Mouse (Mus musculus): ENCODE measurements around the gene Slc38a8. TPM values are rescaled to one million over a fixed set of nuclear protein-coding genes. Genes with fewer than 3 reads are reported as not detected.

Gene Slc38a8
- total and polyA plus RNA-seq, 2 experiments from 2014 or later, result 0.12 to 0.16 TPM

- H3K4me2 ChIP-seq (ENCODE audit: low read depth, low read length, poor library complexity, severe bottlenecking), result no peak overlapping the region
Observed at GRCm38 (mm10) chr8:119440952-119441270, 60.6 kb downstream of the Slc38a8 start.

GRCm38 (mm10) chr8:119440250-119440951 is 61.1 kb downstream of the Slc38a8 start:
- H3K9ac ChIP-seq (replicated peaks; ENCODE audit: low read length, poor library complexity, severe bottlenecking), result no peak overlapping the region
- TF ChIP-seq CTCF (IDR thresholded peaks at IDR 0.05), result peak; percentile 81
- no peaks in the 10 kb centered on the region for H3K36me3 ChIP-seq (ENCODE audit: insufficient read depth, low read length)
- 0 out of 2 replicates have a peak, but pooled peaks cover 3% of the 10 kb centered on the region for H3K4me1 ChIP-seq (ENCODE audit: insufficient read depth, low read length)
- no peak overlapping the region for H3K4me2 ChIP-seq (ENCODE audit: low read depth, low read length, poor library complexity, severe bottlenecking)
- DNase-seq (ENCODE audit: low spot score) (peak; percentile 87), ATAC-seq (ENCODE audit: low FRiP score) (no peak)
- WGBS, result 14% methylated on average over 16 of the region's 16 CpGs
- H3K4me3 ChIP-seq (ENCODE audit: low read depth, low read length), result no peak overlapping the region
- H3K27ac ChIP-seq (ENCODE audit: low read depth, low read length), result no peak overlapping the region
- H3K27me3 ChIP-seq (ENCODE audit: insufficient read depth, low read length), result no peaks in the 10 kb centered on the region
- no peaks in the 10 kb centered on the region for H3K9me3 ChIP-seq (ENCODE audit: low read length)

More at GRCm38 (mm10) chr8:119440952-119441270, 60.6 kb downstream of the Slc38a8 start:
- Histone ChIP-seq H3K36me3 (ENCODE audit: insufficient read depth, low read length) (no peaks in the 10 kb centered on the region), H3K9ac (replicated peaks; ENCODE audit: low read length, poor library complexity, severe bottlenecking) (no peak overlapping the region), H3K9me3 (ENCODE audit: low read length) (no peaks in the 10 kb centered on the region), H3K4me3 (ENCODE audit: low read depth, low read length) (no peak overlapping the region), H3K27ac (ENCODE audit: low read depth, low read length) (no peak overlapping the region), H3K27me3 (ENCODE audit: insufficient read depth, low read length) (no peaks in the 10 kb centered on the region; the same call in 1 of the 2 replicates), H3K4me1 (ENCODE audit: insufficient read depth, low read length) (0 out of 2 replicates have a peak, but pooled peaks cover 3% of the 10 kb centered on the region)
- DNase-seq (ENCODE audit: low spot score), result no peak
- 68% methylated on average over 1 of the region's 1 CpGs for WGBS
- ATAC-seq (ENCODE audit: low FRiP score), result no peak
- TF ChIP-seq CTCF (IDR thresholded peaks at IDR 0.05), result no peak

GRCm38 (mm10) chr8:119439893-119440249 is 61.6 kb downstream of the Slc38a8 start:
- H3K9me3 ChIP-seq (ENCODE audit: low read length), result no peaks in the 10 kb centered on the region
- WGBS, result 66% methylated on average over 7 of the region's 7 CpGs
- no peak overlapping the region for H3K9ac ChIP-seq (replicated peaks; ENCODE audit: low read length, poor library complexity, severe bottlenecking)
- H3K4me2 ChIP-seq (ENCODE audit: low read depth, low read length, poor library complexity, severe bottlenecking), result no peak overlapping the region
- DNase-seq (ENCODE audit: low spot score) (peak; percentile 19), ATAC-seq (ENCODE audit: low FRiP score) (no peak)
- no peaks in the 10 kb centered on the region for H3K27me3 ChIP-seq (ENCODE audit: insufficient read depth, low read length)
- H3K4me1 ChIP-seq (ENCODE audit: insufficient read depth, low read length), result 0 out of 2 replicates have a peak, but pooled peaks cover 3% of the 10 kb centered on the region
- no peak overlapping the region for H3K4me3 ChIP-seq (ENCODE audit: low read depth, low read length)
- H3K27ac ChIP-seq (ENCODE audit: low read depth, low read length), result no peak overlapping the region
- TF ChIP-seq CTCF (IDR thresholded peaks at IDR 0.05), result no peak
- no peaks in the 10 kb centered on the region for H3K36me3 ChIP-seq (ENCODE audit: insufficient read depth, low read length)

- no peak overlapping the region for H3K4me3 ChIP-seq (ENCODE audit: low read depth, low read length)
- no peak for ATAC-seq (ENCODE audit: low FRiP score)
- H3K36me3 ChIP-seq (ENCODE audit: insufficient read depth, low read length), result no peaks in the 10 kb centered on the region
- 90% methylated on average over 2 of the region's 2 CpGs for WGBS
- no peak overlapping the region for H3K27ac ChIP-seq (ENCODE audit: low read depth, low read length)
- no peaks in the 10 kb centered on the region for H3K9me3 ChIP-seq (ENCODE audit: low read length)
- 0 out of 2 replicates have a peak, but pooled peaks cover 3% of the 10 kb centered on the region for H3K4me1 ChIP-seq (ENCODE audit: insufficient read depth, low read length)
- H3K27me3 ChIP-seq (ENCODE audit: insufficient read depth, low read length), result no peaks in the 10 kb centered on the region
- no peak overlapping the region for H3K9ac ChIP-seq (replicated peaks; ENCODE audit: low read length, poor library complexity, severe bottlenecking)
- DNase-seq (ENCODE audit: low spot score), result no peak
- H3K4me2 ChIP-seq (ENCODE audit: low read depth, low read length, poor library complexity, severe bottlenecking), result no peak overlapping the region
- TF ChIP-seq CTCF (IDR thresholded peaks at IDR 0.05), result no peak
Observed at GRCm38 (mm10) chr8:119439424-119439823, 62.1 kb downstream of the Slc38a8 start.

GRCm38 (mm10) chr8:119438876-119439275 is 62.6 kb downstream of the Slc38a8 start:
- Histone ChIP-seq H3K4me1 (ENCODE audit: insufficient read depth, low read length) (0 out of 2 replicates have a peak, but pooled peaks cover 3% of the 10 kb centered on the region), H3K36me3 (ENCODE audit: insufficient read depth, low read length) (no peaks in the 10 kb centered on the region), H3K9ac (replicated peaks; ENCODE audit: low read length, poor library complexity, severe bottlenecking) (no peak overlapping the region), H3K4me2 (ENCODE audit: low read depth, low read length, poor library complexity, severe bottlenecking) (no peak overlapping the region), H3K9me3 (ENCODE audit: low read length) (no peaks in the 10 kb centered on the region), H3K27ac (ENCODE audit: low read depth, low read length) (no peak overlapping the region), H3K4me3 (ENCODE audit: low read depth, low read length) (no peak overlapping the region), H3K27me3 (ENCODE audit: insufficient read depth, low read length) (no peaks in the 10 kb centered on the region)
- ATAC-seq (ENCODE audit: low FRiP score) (no peak), DNase-seq (ENCODE audit: low spot score) (no peak)
- no peak for TF ChIP-seq CTCF (IDR thresholded peaks at IDR 0.05)
- 88% methylated on average over 6 of the region's 6 CpGs for WGBS

- Histone ChIP-seq H3K36me3 (ENCODE audit: insufficient read depth, low read length) (no peaks in the 10 kb centered on the region), H3K4me2 (ENCODE audit: low read depth, low read length, poor library complexity, severe bottlenecking) (no peak overlapping the region), H3K4me3 (ENCODE audit: low read depth, low read length) (no peak overlapping the region), H3K27ac (ENCODE audit: low read depth, low read length) (no peak overlapping the region), H3K9ac (replicated peaks; ENCODE audit: low read length, poor library complexity, severe bottlenecking) (no peak overlapping the region), H3K4me1 (ENCODE audit: insufficient read depth, low read length) (0 out of 2 replicates have a peak, but pooled peaks cover 3% of the 10 kb centered on the region), H3K9me3 (ENCODE audit: low read length) (no peaks in the 10 kb centered on the region), H3K27me3 (ENCODE audit: insufficient read depth, low read length) (no peaks in the 10 kb centered on the region)
- ATAC-seq (ENCODE audit: low FRiP score) (no peak), DNase-seq (ENCODE audit: low spot score) (no peak)
- WGBS, result 77% methylated on average over 11 of the region's 11 CpGs
- no peak for TF ChIP-seq CTCF (IDR thresholded peaks at IDR 0.05)
Observed at GRCm38 (mm10) chr8:119437506-119437905, 64.0 kb downstream of the Slc38a8 start.
